Mouse (Mus musculus) forebrain, embryonic 16.5 days (tissue): ENCODE data around the gene Hyal4. TPM values are rescaled to one million over a fixed set of nuclear protein-coding genes. Genes with fewer than 3 reads are reported as not detected.

Source experiments
- ATAC-seq: fragments of 200-750 bp; cut with Nextera tagmentation; 2 replicates; pipeline ENCODE4 v1.8.0; 2017; ENCODE audit warnings: mild to moderate bottlenecking, moderate library complexity
- H3K27ac ChIP-seq: fragments of 300-500 bp; sonication (generic); 2 replicates; pipeline ENCODE4 v1.5.1; 2014; ENCODE audit warnings: low read length, control low read depth
- H3K27me3 ChIP-seq: fragments of 300-500 bp; sonication (generic); replicated peaks from 2 replicates; pipeline ENCODE4 v1.6.1; 2014; ENCODE audit warnings: low read length; ENCODE audit not compliant: control insufficient read depth, insufficient read depth
- H3K36me3 ChIP-seq: fragments of 300-500 bp; sonication (generic); 2 replicates; pipeline ENCODE4 v1.6.1; 2014; ENCODE audit not compliant: control insufficient read depth, insufficient read depth
- H3K4me1 ChIP-seq: fragments of 300-500 bp; sonication (generic); replicated peaks from 2 replicates; pipeline ENCODE4 v1.6.1; 2014; ENCODE audit warnings: low read length; ENCODE audit not compliant: control insufficient read depth, insufficient read depth
- H3K4me2 ChIP-seq: fragments of 300-500 bp; sonication (generic); 2 replicates; pipeline ENCODE4 v1.6.1; 2014; ENCODE audit warnings: mild to moderate bottlenecking, low read length, control low read depth
- H3K4me3 ChIP-seq: fragments of 300-500 bp; sonication (generic); replicated peaks from 2 replicates; pipeline ENCODE4 v1.5.1; 2014; ENCODE audit warnings: mild to moderate bottlenecking, low read length, control low read depth
- H3K9ac ChIP-seq: fragments of 300-500 bp; sonication (generic); replicated peaks from 2 replicates; pipeline ENCODE4 v1.6.1; 2014; ENCODE audit warnings: low read depth, low read length, control low read depth
- H3K9me3 ChIP-seq: fragments of 300-500 bp; sonication (generic); 2 replicates; pipeline ENCODE4 v1.6.1; 2016; ENCODE audit warnings: low read length; ENCODE audit not compliant: control insufficient read depth
- WGBS: fragments of 180-500 bp; shearing (Covaris S2); extraction: QIAGEN DNeasy Blood & Tissue Kit; methylation state at CpG from one replicate; pipeline ENCODE4 v1.1.7; 2014; 5-methylcytosine and 5-hydroxymethylcytosine counted together
- polyA plus RNA-seq: library from polyadenylated mRNA; unstranded; fragments of >200 nt; fragmentation: Nextera tagmentation; extraction: Ambion mirVana; gene quantifications from 2 replicates; pipeline ENCODE4 v1.2.1, GENCODE M21; 2015

Gene Hyal4
- polyA plus RNA-seq: not detected in 2 replicates

- Histone ChIP-seq H3K9me3 (no peaks in the 10 kb centered on the region), H3K36me3 (no peaks in the 10 kb centered on the region), H3K4me1 (no peaks in the 10 kb centered on the region), H3K27me3 (no peaks in the 10 kb centered on the region), H3K27ac (no peak within 1 kb of the TSS), H3K4me2 (no peak within 1 kb of the TSS), H3K9ac (no peak within 1 kb of the TSS), H3K4me3 (no peak within 1 kb of the TSS)
- 89% methylated on average over 4 of the region's 4 CpGs for WGBS
- no peak for ATAC-seq
Measured at GRCm38 (mm10) chr6:24748029-24748428, at the start of gene Hyal4. Hyal4 (plus strand) TSS chr6:24748329.

GRCm38 (mm10) chr6:24707090-24707489 is 41.0 kb upstream of the Hyal4 start:
- Histone ChIP-seq H3K9ac (no peak overlapping the region), H3K36me3 (no peaks in the 10 kb centered on the region), H3K27ac (no peak overlapping the region), H3K27me3 (no peaks in the 10 kb centered on the region), H3K4me1 (no peaks in the 10 kb centered on the region), H3K4me3 (no peak overlapping the region), H3K4me2 (no peak overlapping the region), H3K9me3 (no peaks in the 10 kb centered on the region)
- no peak for ATAC-seq
- 88% methylated on average over 5 of the region's 5 CpGs for WGBS

- H3K27me3 ChIP-seq: no peaks in the 10 kb centered on the region
- H3K4me1 ChIP-seq: no peaks in the 10 kb centered on the region
- WGBS: 78% methylated on average over 2 of the region's 2 CpGs
- no peak overlapping the region for H3K27ac ChIP-seq
- no peak for ATAC-seq
- no peak overlapping the region for H3K4me2 ChIP-seq
- H3K9me3 ChIP-seq: no peaks in the 10 kb centered on the region
- H3K4me3 ChIP-seq: no peak overlapping the region
- H3K36me3 ChIP-seq: no peaks in the 10 kb centered on the region
- H3K9ac ChIP-seq: no peak overlapping the region
Measured at GRCm38 (mm10) chr6:24707499-24707898, 40.6 kb upstream of the Hyal4 start.

GRCm38 (mm10) chr6:24721317-24722099 is 26.6 kb upstream of the Hyal4 start:
- H3K4me1 ChIP-seq: no peaks in the 10 kb centered on the region
- 28% methylated on average over 13 of the region's 13 CpGs for WGBS
- ATAC-seq: peak; percentile 91
- no peaks in the 10 kb centered on the region for H3K9me3 ChIP-seq
- H3K9ac ChIP-seq: no peak overlapping the region
- no peaks in the 10 kb centered on the region for H3K27me3 ChIP-seq
- no peak overlapping the region for H3K4me2 ChIP-seq
- H3K4me3 ChIP-seq: no peak overlapping the region
- no peak overlapping the region for H3K27ac ChIP-seq
- H3K36me3 ChIP-seq: no peaks in the 10 kb centered on the region

- ATAC-seq: no peak
- Histone ChIP-seq H3K4me2 (no peak overlapping the region), H3K4me3 (no peak overlapping the region), H3K4me1 (no peaks in the 10 kb centered on the region), H3K36me3 (no peaks in the 10 kb centered on the region), H3K9ac (no peak overlapping the region), H3K27ac (no peak overlapping the region), H3K9me3 (no peaks in the 10 kb centered on the region), H3K27me3 (no peaks in the 10 kb centered on the region)
- WGBS: 100% methylated on average over 1 of the region's 1 CpGs
Measured at GRCm38 (mm10) chr6:24728130-24728529, 20.0 kb upstream of the Hyal4 start.

GRCm38 (mm10) chr6:24732945-24733344 is 15.2 kb upstream of the Hyal4 start, which contains the start of gene Hyal6:
Hyal6 (plus strand) TSS chr6:24733245.
- Histone ChIP-seq H3K4me3 (no peak within 1 kb of the TSS), H3K27ac (no peak within 1 kb of the TSS), H3K4me2 (no peak within 1 kb of the TSS), H3K36me3 (no peaks in the 10 kb centered on the region), H3K4me1 (no peaks in the 10 kb centered on the region), H3K9me3 (no peaks in the 10 kb centered on the region), H3K9ac (no peak within 1 kb of the TSS), H3K27me3 (no peaks in the 10 kb centered on the region)
- no peak for ATAC-seq
- 80% methylated on average over 3 of the region's 3 CpGs for WGBS

- no peak overlapping the region for H3K27ac ChIP-seq
- no peaks in the 10 kb centered on the region for H3K36me3 ChIP-seq
- H3K4me2 ChIP-seq: no peak overlapping the region
- no peaks in the 10 kb centered on the region for H3K4me1 ChIP-seq
- H3K27me3 ChIP-seq: no peaks in the 10 kb centered on the region
- no peaks in the 10 kb centered on the region for H3K9me3 ChIP-seq
- no peak overlapping the region for H3K4me3 ChIP-seq
- 90% methylated on average over 6 of the region's 6 CpGs for WGBS
- ATAC-seq: no peak
- H3K9ac ChIP-seq: no peak overlapping the region
Measured at GRCm38 (mm10) chr6:24734565-24734964, 13.6 kb upstream of the Hyal4 start.

- WGBS: 94% methylated on average over 3 of the region's 3 CpGs
- Histone ChIP-seq H3K4me2 (no peak overlapping the region), H3K9ac (no peak overlapping the region), H3K27ac (no peak overlapping the region), H3K27me3 (no peaks in the 10 kb centered on the region), H3K4me1 (no peaks in the 10 kb centered on the region), H3K4me3 (no peak overlapping the region), H3K9me3 (no peaks in the 10 kb centered on the region), H3K36me3 (no peaks in the 10 kb centered on the region)
- ATAC-seq: no peak
Measured at GRCm38 (mm10) chr6:24759281-24759680, 11.2 kb downstream of the Hyal4 start.

- Histone ChIP-seq H3K27me3 (no peaks in the 10 kb centered on the region), H3K9ac (no peak overlapping the region), H3K4me1 (no peaks in the 10 kb centered on the region), H3K9me3 (no peaks in the 10 kb centered on the region), H3K36me3 (no peaks in the 10 kb centered on the region), H3K4me2 (no peak overlapping the region), H3K4me3 (no peak overlapping the region), H3K27ac (no peak overlapping the region)
- 90% methylated on average over 2 of the region's 2 CpGs for WGBS
- no peak for ATAC-seq
Measured at GRCm38 (mm10) chr6:24766261-24766660, 18.1 kb downstream of the Hyal4 start.
